Mouse (Mus musculus): ENCODE measurements around the gene Dusp7. TPM values are rescaled to one million over a fixed set of nuclear protein-coding genes. Genes with fewer than 3 reads are reported as not detected.

The Dusp7 gene
- total RNA-seq, 1 experiment = 4.5 TPM

DNA sequence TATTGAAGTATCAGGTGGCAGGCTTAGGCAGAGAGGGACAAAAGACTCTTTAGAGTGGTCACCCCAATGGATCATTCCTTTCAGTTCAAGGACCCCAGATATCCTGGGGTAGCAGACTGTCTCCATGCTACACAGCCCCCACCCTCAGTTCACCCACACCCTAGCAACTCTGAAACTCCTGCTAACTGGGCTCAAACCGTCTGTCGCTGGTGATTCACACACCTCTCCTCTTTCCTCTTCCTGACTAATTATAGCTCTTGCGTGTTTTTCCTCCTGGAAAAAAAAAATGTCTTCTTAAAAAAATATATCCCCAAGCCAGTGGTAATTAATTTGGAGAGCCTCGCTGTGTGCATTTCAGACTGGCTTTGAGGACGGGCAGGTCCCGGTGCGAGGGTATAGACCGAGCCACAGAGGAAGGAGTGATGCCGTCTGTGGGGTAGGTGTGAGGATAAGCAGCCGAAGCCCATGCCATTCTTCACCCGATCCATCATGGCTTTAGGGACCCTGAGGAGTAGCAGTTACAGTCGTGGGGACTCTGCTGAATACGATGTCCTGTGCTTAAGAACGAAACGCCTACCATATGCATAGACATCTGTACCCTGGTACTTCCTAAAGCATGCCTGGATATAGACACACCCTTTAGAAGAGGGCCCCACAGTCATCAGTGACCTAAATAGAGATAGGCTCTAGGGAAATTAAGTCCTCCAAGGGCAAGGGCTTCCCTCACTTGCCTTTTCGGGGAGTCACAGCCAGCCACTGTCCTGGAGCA lies 34.4 kb downstream of the Dusp7 start:
- Histone ChIP-seq H3K4me1 (ENCODE audit: control insufficient read depth in 2 of 2, insufficient read depth in 2 of 2, low read length in 2 of 2, poor library complexity in 1 of 2) (no peaks in the 10 kb centered on the region), H3K4me3 (ENCODE audit: insufficient read depth in 1 of 2, low read depth in 1 of 2, low read length in 2 of 2, poor library complexity in 1 of 2, severe bottlenecking in 1 of 2) (no peak overlapping the region), H3K9me3 (ENCODE audit: control insufficient read depth, insufficient read depth, low read depth, low read length) (no peaks in the 10 kb centered on the region), H3K9ac (ENCODE audit: insufficient read depth, low read depth, low read length, poor library complexity, severe bottlenecking) (no peak overlapping the region), H3K36me3 (ENCODE audit: control insufficient read depth, insufficient read depth, low read length, poor library complexity, severe bottlenecking) (no peaks in the 10 kb centered on the region), H3K27ac (ENCODE audit: insufficient read depth, low read depth, low read length, poor library complexity, severe bottlenecking) (no peak overlapping the region)
- no peak for TF ChIP-seq HCFC1 (IDR thresholded peaks at IDR 0.05; ENCODE audit: borderline replicate concordance, insufficient read depth, low read length)
- TF ChIP-seq CHD2 (IDR thresholded peaks at IDR 0.05; ENCODE audit: low read depth, low read length) = no peak
- no peak for TF ChIP-seq MAFK (IDR thresholded peaks at IDR 0.05; ENCODE audit: insufficient read depth, low read depth, low read length)
- TF ChIP-seq ZNF384 (IDR thresholded peaks at IDR 0.05; ENCODE audit: low read depth, low read length) = no peak
- no peak for TF ChIP-seq ZC3H11A (IDR thresholded peaks at IDR 0.05; ENCODE audit: borderline replicate concordance, low read depth, low read length)
- in situ Hi-C loops (cut with MboI; ENCODE audit: low sequenced_read_pairs in 2 of 2, unreplicated experiment in 2 of 2) = no loop called here
- DNase-seq (ENCODE audit: low read depth, low spot score) = no peak

GRCm38 (mm10) chr9:106405275-106405674 lies 36.8 kb downstream of the Dusp7 start:
- Histone ChIP-seq H3K9ac (ENCODE audit: insufficient read depth, low read depth, low read length, poor library complexity, severe bottlenecking) (no peak overlapping the region), H3K9me3 (ENCODE audit: control insufficient read depth, insufficient read depth, low read depth, low read length) (no peaks in the 10 kb centered on the region), H3K4me3 (ENCODE audit: insufficient read depth in 1 of 2, low read depth in 1 of 2, low read length in 2 of 2, poor library complexity in 1 of 2, severe bottlenecking in 1 of 2) (no peak overlapping the region), H3K36me3 (ENCODE audit: control insufficient read depth, insufficient read depth, low read length, poor library complexity, severe bottlenecking) (no peaks in the 10 kb centered on the region), H3K27ac (ENCODE audit: insufficient read depth, low read depth, low read length, poor library complexity, severe bottlenecking) (no peak overlapping the region), H3K4me1 (ENCODE audit: control insufficient read depth in 2 of 2, insufficient read depth in 2 of 2, low read length in 2 of 2, poor library complexity in 1 of 2) (no peaks in the 10 kb centered on the region)
- no peak for DNase-seq (ENCODE audit: low read depth, low spot score)
- in situ Hi-C loops (cut with MboI; ENCODE audit: low sequenced_read_pairs in 2 of 2, unreplicated experiment in 2 of 2) = no loop called here
- no peak for TF ChIP-seq ZC3H11A (IDR thresholded peaks at IDR 0.05; ENCODE audit: borderline replicate concordance, low read depth, low read length)
- no peak for TF ChIP-seq HCFC1 (IDR thresholded peaks at IDR 0.05; ENCODE audit: borderline replicate concordance, insufficient read depth, low read length)
- no peak for TF ChIP-seq CHD2 (IDR thresholded peaks at IDR 0.05; ENCODE audit: low read depth, low read length)
- TF ChIP-seq MAFK (IDR thresholded peaks at IDR 0.05; ENCODE audit: insufficient read depth, low read depth, low read length) = no peak
- no peak for TF ChIP-seq ZNF384 (IDR thresholded peaks at IDR 0.05; ENCODE audit: low read depth, low read length)

DNA sequence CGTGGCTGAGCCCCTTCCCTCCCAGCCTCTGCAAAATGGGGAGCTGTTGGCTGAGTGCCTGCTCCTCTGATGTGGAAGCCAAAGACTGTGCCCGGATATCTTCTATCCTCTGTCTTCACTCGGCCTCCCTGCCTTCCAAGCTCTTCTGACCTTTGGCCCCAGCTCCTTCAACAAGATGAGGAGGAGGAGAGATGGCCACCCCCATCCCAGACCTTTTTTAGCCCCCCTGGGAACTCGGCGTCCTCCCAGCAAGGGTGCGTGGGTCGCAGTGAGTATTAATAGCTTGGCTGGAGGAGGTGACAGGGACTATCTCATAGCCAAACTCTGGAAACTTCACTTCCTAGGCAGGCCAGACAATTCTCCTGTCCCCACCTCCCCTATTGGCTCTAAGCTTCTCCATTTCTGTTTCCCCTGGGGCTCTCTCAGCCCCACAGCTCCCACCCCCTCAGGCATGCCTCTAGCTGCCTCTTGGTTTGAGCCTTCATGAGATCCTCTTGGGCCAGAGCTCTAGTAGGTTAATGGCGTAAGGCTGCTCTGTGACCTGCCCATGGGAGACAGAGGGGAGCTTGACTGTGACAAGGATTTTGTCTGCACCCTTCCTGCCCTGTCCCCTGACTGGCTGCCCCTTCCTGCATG lies 38.1 kb downstream of the Dusp7 start:
- no peak for DNase-seq (ENCODE audit: low read depth, low spot score)
- no peaks in the 10 kb centered on the region for H3K4me1 ChIP-seq (ENCODE audit: control insufficient read depth in 2 of 2, insufficient read depth in 2 of 2, low read length in 2 of 2, poor library complexity in 1 of 2)
- no peaks in the 10 kb centered on the region for H3K9me3 ChIP-seq (ENCODE audit: control insufficient read depth, insufficient read depth, low read depth, low read length)
- no peak overlapping the region for H3K27ac ChIP-seq (ENCODE audit: insufficient read depth, low read depth, low read length, poor library complexity, severe bottlenecking)
- no peak overlapping the region for H3K9ac ChIP-seq (ENCODE audit: insufficient read depth, low read depth, low read length, poor library complexity, severe bottlenecking)
- in situ Hi-C loops (cut with MboI; ENCODE audit: low sequenced_read_pairs in 2 of 2, unreplicated experiment in 2 of 2) = no loop called here
- TF ChIP-seq CHD2 (IDR thresholded peaks at IDR 0.05; ENCODE audit: low read depth, low read length) (no peak), HCFC1 (IDR thresholded peaks at IDR 0.05; ENCODE audit: borderline replicate concordance, insufficient read depth, low read length) (no peak), MAFK (IDR thresholded peaks at IDR 0.05; ENCODE audit: insufficient read depth, low read depth, low read length) (no peak), ZC3H11A (IDR thresholded peaks at IDR 0.05; ENCODE audit: borderline replicate concordance, low read depth, low read length) (no peak), ZNF384 (IDR thresholded peaks at IDR 0.05; ENCODE audit: low read depth, low read length) (no peak)
- H3K36me3 ChIP-seq (ENCODE audit: control insufficient read depth, insufficient read depth, low read length, poor library complexity, severe bottlenecking) = no peaks in the 10 kb centered on the region
- H3K4me3 ChIP-seq (ENCODE audit: insufficient read depth in 1 of 2, low read depth in 1 of 2, low read length in 2 of 2, poor library complexity in 1 of 2, severe bottlenecking in 1 of 2) = no peak overlapping the region

DNA sequence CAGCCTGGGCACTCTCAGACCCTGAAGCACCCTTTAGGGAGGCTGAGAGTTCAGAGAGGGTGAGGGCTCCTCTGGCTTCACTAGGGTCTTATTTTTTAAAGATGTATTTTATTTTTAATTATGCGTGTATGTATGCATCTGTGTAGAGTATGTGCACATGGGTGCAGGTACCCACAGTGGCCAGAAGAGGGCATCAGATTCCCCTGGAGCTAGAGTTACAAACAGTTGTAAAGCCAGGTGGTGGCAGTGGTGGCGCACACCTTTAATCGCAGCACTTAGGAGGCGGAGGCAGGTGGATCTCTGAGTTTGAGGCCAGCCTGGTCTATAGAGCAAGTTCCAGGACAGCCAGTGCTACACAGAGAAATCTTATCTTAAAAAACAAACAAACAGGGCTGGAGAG lies 40.7 kb downstream of the Dusp7 start:
- TF ChIP-seq ZC3H11A (IDR thresholded peaks at IDR 0.05; ENCODE audit: borderline replicate concordance, low read depth, low read length) (no peak), CHD2 (IDR thresholded peaks at IDR 0.05; ENCODE audit: low read depth, low read length) (no peak), HCFC1 (IDR thresholded peaks at IDR 0.05; ENCODE audit: borderline replicate concordance, insufficient read depth, low read length) (no peak), ZNF384 (IDR thresholded peaks at IDR 0.05; ENCODE audit: low read depth, low read length) (no peak), MAFK (IDR thresholded peaks at IDR 0.05; ENCODE audit: insufficient read depth, low read depth, low read length) (no peak)
- Histone ChIP-seq H3K9ac (ENCODE audit: insufficient read depth, low read depth, low read length, poor library complexity, severe bottlenecking) (no peak overlapping the region), H3K4me3 (ENCODE audit: insufficient read depth in 1 of 2, low read depth in 1 of 2, low read length in 2 of 2, poor library complexity in 1 of 2, severe bottlenecking in 1 of 2) (no peak overlapping the region), H3K4me1 (ENCODE audit: control insufficient read depth in 2 of 2, insufficient read depth in 2 of 2, low read length in 2 of 2, poor library complexity in 1 of 2) (no peaks in the 10 kb centered on the region), H3K9me3 (ENCODE audit: control insufficient read depth, insufficient read depth, low read depth, low read length) (no peaks in the 10 kb centered on the region), H3K36me3 (ENCODE audit: control insufficient read depth, insufficient read depth, low read length, poor library complexity, severe bottlenecking) (no peaks in the 10 kb centered on the region), H3K27ac (ENCODE audit: insufficient read depth, low read depth, low read length, poor library complexity, severe bottlenecking) (no peak overlapping the region)
- DNase-seq (ENCODE audit: low read depth, low spot score) = no peak
- in situ Hi-C loops (cut with MboI; ENCODE audit: low sequenced_read_pairs in 2 of 2, unreplicated experiment in 2 of 2) = no loop called here
